Mouse (Mus musculus) CH12.LX (cell line): ENCODE results near the gene Ubfd1. TPM values are rescaled to one million over a fixed set of nuclear protein-coding genes. Genes with fewer than 3 reads are reported as not detected.

Experiments used
- DNase-seq: peaks from one replicate; pipeline ENCODE4 v3.0.0-alpha.2; 2013; ENCODE audit errors: extremely low read depth
- H3K27ac ChIP-seq: 2 replicates; pipeline ENCODE4 v1.5.1; 2012; ENCODE audit warnings: low read depth, mild to moderate bottlenecking, control low read depth, moderate library complexity; ENCODE audit not compliant: insufficient read depth
- H3K27me3 ChIP-seq: replicated peaks from 2 replicates; pipeline ENCODE3; 2012; ENCODE audit warnings: inconsistent platforms
- H3K36me3 ChIP-seq, 2 experiments: replicated peaks in 1 of 2; 2 replicates each; pipeline versions ENCODE3 to v1.6.1; 2012; ENCODE audit warnings: inconsistent platforms in 1 of 2, low read length in 1 of 2, mild to moderate bottlenecking in 1 of 2, mixed read lengths in 1 of 2, moderate library complexity in 1 of 2; ENCODE audit not compliant: control insufficient read depth in 1 of 2, insufficient read depth in 1 of 2
- H3K4me1 ChIP-seq, 2 experiments: 2 replicates each; pipeline ENCODE4 v1.6.1; 2012; ENCODE audit warnings: inconsistent platforms in 1 of 2, moderate library complexity in 1 of 2; ENCODE audit not compliant: insufficient read depth in 2 of 2, control insufficient read depth in 1 of 2
- H3K4me2 ChIP-seq: 2 replicates; pipeline ENCODE4 v1.6.1; 2012; ENCODE audit warnings: low read depth, mild to moderate bottlenecking, control low read depth; ENCODE audit not compliant: poor library complexity, insufficient read depth, severe bottlenecking
- H3K4me3 ChIP-seq, 3 experiments: fragments of 150-350 bp in 1 of 3; sonication (generic) in 1 of 3; replicated peaks in 1 of 3; 2 replicates each; pipeline versions ENCODE3 to v1.5.1; 2011 to 2012; ENCODE audit warnings: low read depth in 2 of 3, low read length in 2 of 3, mild to moderate bottlenecking in 2 of 3, moderate library complexity in 2 of 3, control low read depth in 1 of 3, improper control_type of control experiment in 1 of 3, inconsistent platforms in 1 of 3, mixed read lengths in 1 of 3; ENCODE audit not compliant: poor library complexity in 1 of 3
- H3K79me2 ChIP-seq: replicated peaks from 2 replicates; pipeline ENCODE4 v1.6.1; 2012; ENCODE audit warnings: mild to moderate bottlenecking, moderate library complexity; ENCODE audit not compliant: control insufficient read depth, poor library complexity, insufficient read depth, severe bottlenecking; ENCODE audit errors: extremely low read depth
- H3K9ac ChIP-seq: 2 replicates; pipeline ENCODE4 v1.6.1; 2012; ENCODE audit warnings: low read depth, mild to moderate bottlenecking, control low read depth, moderate library complexity; ENCODE audit not compliant: insufficient read depth
- H3K9me3 ChIP-seq: replicated peaks from 2 replicates; pipeline ENCODE3; 2012; ENCODE audit warnings: low read length, inconsistent platforms, mixed read lengths
- CHD2 ChIP-seq: IDR thresholded peaks from 2 replicates; pipeline ENCODE4 v1.6.1; 2011; ENCODE audit warnings: low read length, improper control_type of control experiment
- CTCF ChIP-seq, 2 experiments: IDR thresholded peaks in 1 of 2; conservative IDR thresholded peaks in 1 of 2; 2 replicates each; pipeline ENCODE4 v1.5.1; 2011 to 2012; ENCODE audit warnings: low read depth in 2 of 2, low read length in 2 of 2, improper control_type of control experiment in 1 of 2, inconsistent platforms in 1 of 2, mild to moderate bottlenecking in 1 of 2, moderate library complexity in 1 of 2
- E2F4 ChIP-seq: IDR thresholded peaks from 2 replicates; pipeline ENCODE4 v1.6.1; 2011; ENCODE audit warnings: low read depth, low read length, improper control_type of control experiment; ENCODE audit not compliant: insufficient replicate concordance
- EP300 ChIP-seq: IDR thresholded peaks from 2 replicates; pipeline ENCODE4 v1.6.1; 2011; ENCODE audit warnings: low read length, improper control_type of control experiment
- HCFC1 ChIP-seq: IDR thresholded peaks from 2 replicates; pipeline ENCODE4 v1.6.1; 2012; ENCODE audit warnings: low read depth, mild to moderate bottlenecking, inconsistent platforms, low read length, improper control_type of control experiment
- IRF4 ChIP-seq: IDR thresholded peaks from 2 replicates; pipeline ENCODE4 v1.6.1; 2014; ENCODE audit warnings: low read depth, mild to moderate bottlenecking, inconsistent platforms, low read length, improper control_type of control experiment
- JUND ChIP-seq: conservative IDR thresholded peaks from 2 replicates; pipeline ENCODE4 v1.6.1; 2011; ENCODE audit warnings: low read depth, low read length, improper control_type of control experiment
- MAZ ChIP-seq: IDR thresholded peaks from 2 replicates; pipeline ENCODE4 v1.6.1; 2012; ENCODE audit warnings: low read depth, mild to moderate bottlenecking, inconsistent platforms, low read length, improper control_type of control experiment, moderate library complexity
- MEF2A ChIP-seq: IDR thresholded peaks from 2 replicates; pipeline ENCODE4 v1.6.1; 2014; ENCODE audit warnings: low read depth, mild to moderate bottlenecking, inconsistent platforms, low read length, improper control_type of control experiment, borderline replicate concordance
- NELFE ChIP-seq: IDR thresholded peaks from 2 replicates; pipeline ENCODE4 v1.6.1; 2011; ENCODE audit warnings: low read depth, low read length, improper control_type of control experiment
- PAX5 ChIP-seq: IDR thresholded peaks from 2 replicates; pipeline ENCODE4 v1.6.1; 2012; ENCODE audit warnings: low read length, inconsistent platforms, mixed read lengths
- POLR2AphosphoS2 ChIP-seq: IDR thresholded peaks from 2 replicates; pipeline ENCODE4 v1.6.1; 2011; ENCODE audit warnings: low read depth, low read length, improper control_type of control experiment
- RAD21 ChIP-seq: IDR thresholded peaks from 2 replicates; pipeline ENCODE4 v1.6.1; 2011; ENCODE audit warnings: low read depth, mild to moderate bottlenecking, low read length, improper control_type of control experiment, moderate library complexity
- TBP ChIP-seq: conservative IDR thresholded peaks from 2 replicates; pipeline ENCODE4 v1.6.1; 2011; ENCODE audit warnings: low read depth, low read length, improper control_type of control experiment
- UBTF ChIP-seq: IDR thresholded peaks from 2 replicates; pipeline ENCODE4 v1.6.1; 2012; ENCODE audit warnings: low read depth, mild to moderate bottlenecking, inconsistent platforms, low read length, improper control_type of control experiment, moderate library complexity
- ZMIZ1 ChIP-seq: IDR thresholded peaks from 2 replicates; pipeline ENCODE4 v1.6.1; 2012; ENCODE audit warnings: low read depth, mild to moderate bottlenecking, inconsistent platforms, low read length, improper control_type of control experiment
- dilution Hi-C: fragments of 300-500 bp; cut with MboI; formaldehyde crosslinking; loops from 2 replicates; pipeline ENCODE4 v1.14.3; 2020; ENCODE audit warnings: low sequenced_read_pairs; ENCODE audit not compliant: extremely low pct_unique_long_range_greater_than_20kb, extremely low pct_ligation_motif_present
- in situ Hi-C: fragments of 300-500 bp; cut with MboI; formaldehyde crosslinking; loops from 3 replicates; pipeline ENCODE4 v1.14.3; 2019; ENCODE audit warnings: low sequenced_read_pairs, low pct_ligation_motif_present, low pct_unique_long_range_greater_than_20kb, mixed read lengths
- polyA plus RNA-seq: library from polyadenylated mRNA; unstranded; fragments of >175 nt; gene quantifications from 2 replicates; pipeline ENCODE4 v1.2.1, GENCODE M21; 2012; ENCODE audit warnings: low read depth; ENCODE audit not compliant: insufficient read length
- total RNA-seq, 2 experiments: library from RNA; depleted of rRNA; stranded (reverse); fragments of 300-350 nt in 1 of 2; fragments of >200 nt in 1 of 2; gene quantifications; 2 replicates each; pipeline ENCODE4 v1.2.3; 2012 to 2014

Gene Ubfd1
- total and polyA plus RNA-seq, 3 experiments, result 26.9 to 51.8 (median 36.5) TPM

GRCm38 (mm10) chr7:122079798-122080554 is 13.0 kb downstream of the Ubfd1 start:
- H3K27ac ChIP-seq, result no peak overlapping the region
- H3K36me3 ChIP-seq, result peaks cover 58 to 92% of the 10 kb centered on the region in 2 experiments
- no peaks in the 10 kb centered on the region for H3K9me3 ChIP-seq
- peaks cover 0 to 20% of the 10 kb centered on the region in 2 experiments; a peak in 1 of 4 replicates for H3K4me1 ChIP-seq
- dilution Hi-C loops (no loop called here), in situ Hi-C loops (no loop called here)
- no peak overlapping the region for H3K4me3 ChIP-seq
- TF ChIP-seq CHD2 (no peak), HCFC1 (no peak), IRF4 (no peak), RAD21 (no peak), MEF2A (no peak)
- DNase-seq, result no peak
- H3K9ac ChIP-seq, result no peak overlapping the region
- H3K27me3 ChIP-seq, result no peaks in the 10 kb centered on the region
- H3K79me2 ChIP-seq, result no peaks in the 10 kb centered on the region
- no peak overlapping the region for H3K4me2 ChIP-seq

- dilution Hi-C loops (no loop called here), in situ Hi-C loops (no loop called here)
- peaks cover 55 to 91% of the 10 kb centered on the region in 2 experiments for H3K36me3 ChIP-seq
- peaks cover 0 to 30% of the 10 kb centered on the region in 2 experiments; a peak in 3 of 4 replicates for H3K4me1 ChIP-seq
- H3K9me3 ChIP-seq, result no peaks in the 10 kb centered on the region
- 0 out of 2 replicates have a peak, but pooled peaks cover 3% of the 10 kb centered on the region for H3K79me2 ChIP-seq
- no peak overlapping the region for H3K4me3 ChIP-seq
- DNase-seq, result no peak
- H3K9ac ChIP-seq, result no peak overlapping the region
- no peaks in the 10 kb centered on the region for H3K27me3 ChIP-seq
- TF ChIP-seq ZMIZ1 (no peak), JUND (no peak), UBTF (no peak), PAX5 (no peak), CTCF (conservative IDR thresholded peaks at IDR 0.05 in 1 of 2, IDR thresholded peaks at IDR 0.05 in 1 of 2; ENCODE audit: low read depth in 2 of 2, low read length in 2 of 2) (no peak), EP300 (no peak), E2F4 (no peak), TBP (no peak), MAZ (no peak), NELFE (no peak), POLR2AphosphoS2 (no peak)
- H3K4me2 ChIP-seq, result no peak overlapping the region
- H3K27ac ChIP-seq, result no peak overlapping the region
These were observed 14.1 kb downstream of the Ubfd1 start for GRCm38 (mm10) chr7:122081071-122081470.
